10 mouse cellular contexts compared by ENCODE assay signal in the genomic region with DNA sequence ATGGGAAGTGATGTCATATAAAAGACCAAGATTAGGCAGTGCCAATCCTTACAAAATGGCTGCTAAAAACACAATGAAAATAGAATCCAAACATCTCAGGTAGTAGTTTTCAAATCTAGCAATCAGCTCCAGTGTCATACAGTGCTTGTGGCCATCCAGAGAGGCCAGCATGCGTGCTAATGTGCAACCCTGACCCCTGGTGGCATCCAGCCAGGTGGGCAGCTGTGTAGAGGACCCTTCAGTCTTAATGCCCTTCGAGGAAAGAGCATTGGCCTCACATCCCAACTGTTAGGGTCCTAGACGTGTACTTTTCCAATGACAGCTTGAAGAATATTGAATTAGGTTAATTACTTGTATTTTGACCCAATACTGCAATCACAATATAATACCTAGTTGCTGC.
"Had no signal": no experiment of that assay in that cellular context is flagged by ENCODE, and none has a peak within 500 bp of the region (broad histone marks: within the 10 kb centered on the region; RNA-seq: fewer than 3 reads in every experiment).

No protein-coding gene starts in this region.

- H3K4me2 ChIP-seq: limb, embryonic 13.5 days; liver, embryonic 12.5 days; midbrain, embryonic 15.5 days; neural tube, embryonic 13.5 days had no signal

- ATAC-seq: intestine, embryonic 16.5 days; liver, embryonic 12.5 days; midbrain, embryonic 15.5 days had no signal

- DNase-seq: kidney, adult 8-10 months; left cerebral cortex, postnatal 4 days; lung, adult 18-20 months; thymus, postnatal 4 days had no signal

- H3K9me3 ChIP-seq: limb, embryonic 13.5 days; liver, embryonic 12.5 days; midbrain, embryonic 15.5 days; neural tube, embryonic 13.5 days had no signal

- H3K9ac ChIP-seq: limb, embryonic 13.5 days; liver, embryonic 12.5 days; midbrain, embryonic 15.5 days; neural tube, embryonic 13.5 days had no signal

- H3K4me3 ChIP-seq: limb, embryonic 13.5 days; liver, embryonic 12.5 days; midbrain, embryonic 15.5 days; neural tube, embryonic 13.5 days had no signal

- H3K4me1 ChIP-seq: limb, embryonic 13.5 days; liver, embryonic 12.5 days; midbrain, embryonic 15.5 days; neural tube, embryonic 13.5 days had no signal

- H3K27ac ChIP-seq: limb, embryonic 13.5 days; liver, embryonic 12.5 days; midbrain, embryonic 15.5 days; neural tube, embryonic 13.5 days; stomach, postnatal 0 days had no signal

- H3K27me3 ChIP-seq: limb, embryonic 13.5 days; liver, embryonic 12.5 days; midbrain, embryonic 15.5 days; neural tube, embryonic 13.5 days had no signal
